Mouse (Mus musculus): ENCODE results near the gene Rspo4. TPM values are rescaled to one million over a fixed set of nuclear protein-coding genes. Genes with fewer than 3 reads are reported as not detected.

Gene Rspo4
- polyA plus RNA-seq, 1 experiment: 0.31 TPM

DNA sequence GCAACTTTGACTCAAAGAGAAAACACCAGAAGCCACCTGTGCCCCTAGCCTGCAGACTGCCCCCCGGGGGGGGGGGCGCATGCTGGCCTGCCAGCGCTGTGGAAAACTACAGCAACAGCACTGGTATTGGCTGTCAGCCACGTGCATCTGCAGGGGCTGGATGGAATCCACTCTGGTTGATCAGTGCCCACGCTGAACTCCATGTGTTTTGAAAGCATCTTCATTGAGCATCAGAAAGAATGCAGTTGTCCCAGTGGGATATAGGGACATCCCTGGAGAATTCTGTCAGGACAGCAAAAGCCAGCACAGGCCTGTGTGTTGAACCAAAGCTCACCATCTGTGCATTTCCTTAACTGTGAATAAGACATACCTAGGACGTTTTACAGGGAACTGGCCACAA is 48.3 kb downstream of the Rspo4 start:
- DNase-seq: no peak
- Histone ChIP-seq H3K4me1 (ENCODE audit: control insufficient read depth, insufficient read depth, low read length) (no peaks in the 10 kb centered on the region), H3K4me3 (replicated peaks; ENCODE audit: extremely low read depth, low read depth, low read length) (no peak overlapping the region)
- WGBS: 43% methylated on average over 6 of the region's 6 CpGs
- no peak for TF ChIP-seq POLR2A (IDR thresholded peaks at IDR 0.05; ENCODE audit: borderline replicate concordance, extremely low read depth, low read depth, low read length)
- TF ChIP-seq CTCF (IDR thresholded peaks at IDR 0.05; ENCODE audit: insufficient read depth, low read length): no peak

DNA sequence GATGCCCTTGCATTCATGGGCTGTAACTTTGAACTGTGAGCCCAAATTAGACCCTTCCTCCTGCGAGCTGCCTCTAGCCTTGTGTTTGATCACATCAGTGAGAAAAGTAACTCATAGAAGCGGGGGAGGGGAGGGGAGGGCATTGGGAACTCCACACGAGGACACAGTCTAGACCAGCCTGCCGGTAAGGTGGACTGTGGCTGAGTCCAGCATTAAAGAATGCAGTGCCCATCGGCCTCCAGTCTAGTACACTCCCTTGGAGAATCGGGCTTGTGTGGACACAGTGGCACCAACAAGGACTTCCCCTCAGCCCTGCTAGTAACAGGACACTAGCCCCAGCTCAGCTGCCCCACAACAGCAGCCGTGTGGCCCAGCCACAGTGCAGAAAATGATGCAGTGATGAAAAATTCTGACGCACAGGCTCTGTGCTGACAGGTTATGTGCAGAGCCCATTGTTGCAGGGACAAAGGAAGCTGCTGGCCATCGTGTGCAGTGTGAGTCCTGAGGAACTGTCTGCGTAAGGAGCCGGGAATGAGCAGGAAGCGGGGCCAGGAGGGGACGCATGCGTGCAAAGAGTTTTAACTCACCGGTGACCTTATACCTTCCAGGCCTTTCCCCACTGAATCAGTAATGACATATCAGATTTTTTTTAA is 50.5 kb downstream of the Rspo4 start:
- DNase-seq: no peak
- Histone ChIP-seq H3K4me3 (replicated peaks; ENCODE audit: extremely low read depth, low read depth, low read length) (no peak overlapping the region), H3K4me1 (ENCODE audit: control insufficient read depth, insufficient read depth, low read length) (no peaks in the 10 kb centered on the region)
- 36% methylated on average over 15 of the region's 15 CpGs for WGBS
- TF ChIP-seq POLR2A (IDR thresholded peaks at IDR 0.05; ENCODE audit: borderline replicate concordance, extremely low read depth, low read depth, low read length): no peak
- no peak for TF ChIP-seq CTCF (IDR thresholded peaks at IDR 0.05; ENCODE audit: insufficient read depth, low read length)

DNA sequence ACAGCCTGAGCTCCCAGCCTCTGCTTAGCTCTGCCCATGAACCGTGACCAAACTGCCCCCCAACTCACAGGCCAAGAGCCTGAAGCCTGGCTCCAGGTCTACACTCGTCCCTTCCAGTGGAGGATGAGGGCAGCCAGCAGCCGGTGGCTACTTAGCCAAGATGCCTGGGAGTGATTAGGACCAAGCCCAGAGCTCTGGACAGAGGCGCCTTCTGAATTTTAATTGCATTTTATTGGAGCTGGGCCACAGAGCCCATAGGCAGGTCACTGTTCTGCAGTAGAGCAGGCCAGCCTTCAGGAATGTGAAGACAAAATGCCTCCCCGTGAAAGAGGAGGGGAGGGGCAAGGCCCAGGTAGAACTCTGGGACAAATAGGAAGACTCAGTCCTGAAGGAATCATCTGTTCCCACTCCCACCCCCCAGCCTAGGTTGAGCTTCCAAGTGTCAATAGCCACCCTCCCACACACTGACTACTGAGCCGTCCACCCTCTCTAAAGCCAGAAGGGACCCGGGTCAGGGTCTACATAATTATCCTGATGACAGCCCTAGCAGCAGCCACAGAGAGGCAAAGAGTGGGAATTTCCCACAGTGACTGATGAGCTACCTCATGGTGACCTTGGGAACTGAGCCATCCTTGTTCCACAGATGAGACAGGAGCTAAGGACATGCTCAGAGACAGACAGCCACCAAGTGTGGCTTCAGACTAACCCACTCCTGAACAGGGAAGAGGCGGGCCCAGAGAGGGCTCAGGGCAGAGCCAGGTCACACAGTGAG is 51.7 kb downstream of the Rspo4 start:
- Histone ChIP-seq H3K4me3 (replicated peaks; ENCODE audit: extremely low read depth, low read depth, low read length) (no peak overlapping the region), H3K4me1 (ENCODE audit: control insufficient read depth, insufficient read depth, low read length) (no peaks in the 10 kb centered on the region)
- WGBS: 69% methylated on average over 8 of the region's 8 CpGs
- DNase-seq: no peak
- TF ChIP-seq POLR2A (IDR thresholded peaks at IDR 0.05; ENCODE audit: borderline replicate concordance, extremely low read depth, low read depth, low read length) (no peak), CTCF (IDR thresholded peaks at IDR 0.05; ENCODE audit: insufficient read depth, low read length) (no peak)

DNA sequence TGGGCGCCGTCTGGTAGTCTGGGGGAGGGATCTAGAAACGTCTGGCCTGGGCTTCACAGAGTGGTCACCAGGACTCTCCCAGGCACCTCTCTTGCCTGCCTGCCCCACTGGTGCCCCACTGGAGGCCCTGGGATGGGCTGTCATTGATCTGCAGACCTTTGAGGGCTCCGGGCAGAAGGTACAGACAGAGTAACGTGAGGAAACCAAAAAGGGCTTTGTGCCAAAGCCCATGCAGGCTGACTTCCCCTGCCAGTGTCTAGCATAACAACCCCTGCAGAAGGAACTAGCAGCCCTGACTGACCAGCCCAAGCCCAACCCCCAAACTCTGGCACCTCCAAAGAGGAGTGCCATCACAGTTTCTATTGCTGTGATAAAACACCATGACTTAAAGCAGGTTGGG is 53.2 kb downstream of the Rspo4 start:
- WGBS: 67% methylated on average over 5 of the region's 5 CpGs
- no peaks in the 10 kb centered on the region for H3K4me1 ChIP-seq (ENCODE audit: control insufficient read depth, insufficient read depth, low read length)
- no peak overlapping the region for H3K4me3 ChIP-seq (replicated peaks; ENCODE audit: extremely low read depth, low read depth, low read length)
- DNase-seq: no peak
- TF ChIP-seq CTCF (IDR thresholded peaks at IDR 0.05; ENCODE audit: insufficient read depth, low read length) (no peak), POLR2A (IDR thresholded peaks at IDR 0.05; ENCODE audit: borderline replicate concordance, extremely low read depth, low read depth, low read length) (no peak)

DNA sequence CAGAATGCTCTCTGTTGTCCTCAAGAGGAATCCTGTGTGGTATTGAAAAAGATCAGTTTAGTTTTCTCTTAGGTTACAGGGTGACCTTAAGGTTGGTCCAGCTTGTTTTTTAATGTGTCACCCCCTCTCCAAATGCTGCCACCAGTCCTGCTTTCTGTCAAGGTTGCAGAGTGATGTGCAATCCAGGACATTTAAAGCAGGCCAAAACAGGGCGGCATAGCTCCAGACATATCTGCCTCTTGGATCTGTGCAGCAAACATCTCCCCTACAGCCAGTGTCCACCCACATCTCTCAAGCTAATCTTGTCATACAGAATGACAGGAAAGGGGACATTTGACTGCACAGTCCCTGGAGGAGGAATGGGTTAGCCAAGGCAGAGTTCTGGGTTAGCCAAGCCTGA is 55.4 kb downstream of the Rspo4 start:
- DNase-seq: no peak
- TF ChIP-seq CTCF (IDR thresholded peaks at IDR 0.05; ENCODE audit: insufficient read depth, low read length) (no peak), POLR2A (IDR thresholded peaks at IDR 0.05; ENCODE audit: borderline replicate concordance, extremely low read depth, low read depth, low read length) (no peak)
- WGBS: 76% methylated on average over 1 of the region's 1 CpGs
- H3K4me3 ChIP-seq (replicated peaks; ENCODE audit: extremely low read depth, low read depth, low read length): no peak overlapping the region
- H3K4me1 ChIP-seq (ENCODE audit: control insufficient read depth, insufficient read depth, low read length): no peaks in the 10 kb centered on the region

DNA sequence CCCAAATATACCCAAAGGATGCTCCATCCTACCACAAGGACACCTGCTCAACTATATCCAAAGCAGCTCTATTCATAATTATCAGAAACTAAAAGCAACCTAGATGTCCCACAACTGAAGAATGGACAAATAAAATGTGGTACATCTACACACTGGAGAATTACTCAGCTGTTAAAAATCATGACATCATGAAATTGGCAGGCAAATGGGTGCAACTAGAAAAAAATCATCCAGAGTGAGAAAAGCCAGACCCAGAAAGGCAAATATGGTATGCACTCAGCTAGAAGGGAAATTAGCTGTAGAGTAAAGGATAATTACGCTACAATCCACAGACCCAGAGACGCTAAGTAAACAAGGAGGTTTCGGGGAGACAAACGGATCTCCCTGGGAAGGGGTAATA is 58.1 kb downstream of the Rspo4 start:
- no peak overlapping the region for H3K4me3 ChIP-seq (replicated peaks; ENCODE audit: extremely low read depth, low read depth, low read length)
- TF ChIP-seq CTCF (IDR thresholded peaks at IDR 0.05; ENCODE audit: insufficient read depth, low read length) (no peak), POLR2A (IDR thresholded peaks at IDR 0.05; ENCODE audit: borderline replicate concordance, extremely low read depth, low read depth, low read length) (no peak)
- H3K4me1 ChIP-seq (ENCODE audit: control insufficient read depth, insufficient read depth, low read length): no peaks in the 10 kb centered on the region
- 58% methylated on average over 4 of the region's 4 CpGs for WGBS
- no peak for DNase-seq

DNA sequence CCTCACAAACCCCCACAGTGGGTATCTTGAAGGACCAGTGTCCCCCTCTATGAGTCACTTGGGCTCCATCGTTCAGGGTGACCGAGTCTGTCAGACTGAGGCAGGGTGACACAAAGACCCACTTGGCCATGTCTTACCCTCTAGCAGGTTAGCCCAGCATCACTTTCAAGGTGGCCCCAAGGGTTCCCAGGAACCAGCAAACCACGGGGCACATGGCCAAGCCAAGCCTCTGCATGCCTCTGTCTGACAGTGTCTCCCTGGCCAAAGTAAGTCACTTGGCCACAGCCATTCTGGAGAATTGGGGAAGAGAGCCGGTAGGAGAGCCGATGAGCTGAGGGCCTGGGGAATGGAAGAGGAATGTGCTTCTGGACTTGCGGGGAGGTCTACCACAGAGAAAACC is 60.5 kb downstream of the Rspo4 start:
- H3K4me3 ChIP-seq (replicated peaks; ENCODE audit: extremely low read depth, low read depth, low read length): no peak overlapping the region
- WGBS: 84% methylated on average over 6 of the region's 6 CpGs
- no peak for DNase-seq

DNA sequence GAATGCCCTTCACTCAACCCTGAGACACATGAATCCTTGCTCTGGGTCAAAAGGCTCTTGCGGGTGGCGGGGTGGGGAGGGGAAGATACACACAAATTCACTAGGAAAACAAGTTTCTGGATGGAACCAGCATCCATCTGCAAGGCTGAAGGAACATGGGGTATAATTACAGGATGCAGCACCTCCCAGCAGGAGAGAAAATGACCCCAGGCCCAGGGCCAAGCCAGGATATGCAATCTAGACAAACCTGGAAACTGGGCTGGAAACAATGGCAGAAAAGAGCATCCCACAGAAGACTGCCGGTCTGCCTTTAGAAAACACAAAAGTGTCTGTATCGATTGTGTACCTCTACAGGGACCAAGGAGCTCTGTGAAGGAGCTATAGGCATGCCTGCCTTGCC is 61.2 kb downstream of the Rspo4 start:
- TF ChIP-seq CTCF (IDR thresholded peaks at IDR 0.05; ENCODE audit: insufficient read depth, low read length): no peak
- no peak for TF ChIP-seq POLR2A (IDR thresholded peaks at IDR 0.05; ENCODE audit: borderline replicate concordance, extremely low read depth, low read depth, low read length)
- no peak overlapping the region for H3K4me3 ChIP-seq (replicated peaks; ENCODE audit: extremely low read depth, low read depth, low read length)
- DNase-seq: no peak
- 63% methylated on average over 4 of the region's 4 CpGs for WGBS
- no peaks in the 10 kb centered on the region for H3K4me1 ChIP-seq (ENCODE audit: control insufficient read depth, insufficient read depth, low read length)

More for the DNA sequence above, 60.5 kb downstream of the Rspo4 start:
- no peaks in the 10 kb centered on the region for H3K4me1 ChIP-seq (ENCODE audit: control insufficient read depth, insufficient read depth, low read length)
- no peak for TF ChIP-seq POLR2A (IDR thresholded peaks at IDR 0.05; ENCODE audit: borderline replicate concordance, extremely low read depth, low read depth, low read length)
- TF ChIP-seq CTCF (IDR thresholded peaks at IDR 0.05; ENCODE audit: insufficient read depth, low read length): no peak

DNA sequence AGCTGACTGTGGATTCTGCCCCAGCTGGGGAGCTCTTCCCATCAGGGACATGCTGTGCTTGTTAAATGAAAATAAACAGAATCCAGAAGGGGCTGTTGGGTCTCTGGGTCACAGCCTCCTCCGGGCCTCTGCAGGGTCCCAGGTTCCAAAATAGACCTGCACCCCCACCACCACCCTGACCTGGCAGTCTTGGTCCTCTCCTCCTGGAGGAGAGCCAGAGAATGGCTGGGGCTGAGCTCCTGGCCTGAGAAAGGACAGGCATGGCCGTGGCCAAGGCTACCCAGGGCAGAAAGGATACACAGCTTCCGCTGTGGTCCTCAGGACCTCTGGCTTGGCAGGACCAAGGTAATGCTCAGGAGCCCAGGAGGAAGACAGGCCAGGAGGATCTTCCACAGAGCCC is 61.9 kb downstream of the Rspo4 start:
- no peak for DNase-seq
- no peak overlapping the region for H3K4me3 ChIP-seq (replicated peaks; ENCODE audit: extremely low read depth, low read depth, low read length)
- 49% methylated on average over 3 of the region's 3 CpGs for WGBS
- TF ChIP-seq CTCF (IDR thresholded peaks at IDR 0.05; ENCODE audit: insufficient read depth, low read length) (no peak), POLR2A (IDR thresholded peaks at IDR 0.05; ENCODE audit: borderline replicate concordance, extremely low read depth, low read depth, low read length) (no peak)
- H3K4me1 ChIP-seq (ENCODE audit: control insufficient read depth, insufficient read depth, low read length): no peaks in the 10 kb centered on the region

DNA sequence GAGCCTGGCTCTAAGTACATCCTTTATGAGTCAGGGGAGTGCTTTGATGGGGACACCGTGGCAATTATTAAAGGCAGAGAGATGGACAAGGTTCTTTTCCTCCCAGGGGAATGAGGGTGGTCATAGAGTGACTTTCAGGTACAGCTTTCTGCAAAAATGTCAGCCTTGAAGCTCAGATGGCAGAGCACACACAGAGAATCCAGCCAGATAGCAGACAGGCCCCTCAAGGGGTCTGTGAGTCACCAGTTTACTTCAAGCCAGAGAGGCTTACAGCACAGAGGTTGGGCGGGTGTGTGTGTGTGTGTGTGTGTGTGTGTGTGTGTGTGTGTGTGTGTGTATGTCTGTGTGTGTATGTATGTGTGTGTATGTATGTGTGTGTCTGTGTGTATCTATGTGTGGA is 64.3 kb downstream of the Rspo4 start:
- DNase-seq: no peak
- Histone ChIP-seq H3K4me3 (replicated peaks; ENCODE audit: extremely low read depth, low read depth, low read length) (no peak overlapping the region), H3K4me1 (ENCODE audit: control insufficient read depth, insufficient read depth, low read length) (0 out of 2 replicates have a peak, but pooled peaks cover 2% of the 10 kb centered on the region)
- 71% methylated on average over 2 of the region's 2 CpGs for WGBS
- TF ChIP-seq POLR2A (IDR thresholded peaks at IDR 0.05; ENCODE audit: borderline replicate concordance, extremely low read depth, low read depth, low read length) (no peak), CTCF (IDR thresholded peaks at IDR 0.05; ENCODE audit: insufficient read depth, low read length) (no peak)
